Mouse (Mus musculus) midbrain, postnatal 0 days (tissue): ENCODE measurements at regions not wholly inside any gene's neighbourhood (a gene's known extent, or its start where the extent isn't known, plus 50 kb on each side); places are given as distances from the start of the nearest gene placed in this dataset.

Experiments used
- ATAC-seq: fragments of 200-750 bp; cut with Nextera tagmentation; 2 replicates; pipeline ENCODE4 v1.8.0; 2017; ENCODE audit warnings: moderate number of reproducible peaks, mild to moderate bottlenecking, moderate TSS enrichment, moderate library complexity; ENCODE audit not compliant: low FRiP score
- DNase-seq: peaks from one replicate; pipeline ENCODE4 v3.0.0-alpha.2; 2015; ENCODE audit warnings: low spot score
- H3K27ac ChIP-seq: fragments of 300-500 bp; sonication (generic); 2 replicates; pipeline ENCODE4 v1.5.1; 2014; ENCODE audit warnings: low read depth, mild to moderate bottlenecking, low read length, mixed read lengths
- H3K27me3 ChIP-seq: fragments of 300-500 bp; sonication (generic); 2 replicates; pipeline ENCODE4 v1.6.1; 2014; ENCODE audit warnings: low read length, control low read depth, mixed read lengths; ENCODE audit not compliant: insufficient read depth
- H3K36me3 ChIP-seq: fragments of 300-500 bp; sonication (generic); 2 replicates; pipeline ENCODE4 v1.6.1; 2014; ENCODE audit warnings: low read length, control low read depth, mixed read lengths; ENCODE audit not compliant: insufficient read depth
- H3K4me1 ChIP-seq: fragments of 300-500 bp; sonication (generic); 2 replicates; pipeline ENCODE4 v1.6.1; 2014; ENCODE audit warnings: mild to moderate bottlenecking, control low read depth, antibody characterized with exemption, low read length, mixed read lengths; ENCODE audit not compliant: insufficient read depth
- H3K4me2 ChIP-seq: fragments of 300-500 bp; sonication (generic); 2 replicates; pipeline ENCODE4 v1.6.1; 2014; ENCODE audit warnings: low read depth, mild to moderate bottlenecking, low read length, mixed read lengths; ENCODE audit not compliant: poor library complexity, severe bottlenecking
- H3K4me3 ChIP-seq: fragments of 300-500 bp; sonication (generic); 2 replicates; pipeline ENCODE4 v1.5.1; 2014; ENCODE audit warnings: low read depth, mild to moderate bottlenecking, low read length, moderate library complexity
- H3K9ac ChIP-seq: fragments of 300-500 bp; sonication (generic); replicated peaks from 2 replicates; pipeline ENCODE4 v1.6.1; 2014; ENCODE audit warnings: mild to moderate bottlenecking, low read length, moderate library complexity, mixed read lengths; ENCODE audit not compliant: poor library complexity, severe bottlenecking
- H3K9me3 ChIP-seq: fragments of 300-500 bp; sonication (generic); 2 replicates; pipeline ENCODE4 v1.6.1; 2016; ENCODE audit warnings: low read length, control low read depth
- CTCF ChIP-seq: IDR thresholded peaks from 2 replicates; pipeline ENCODE4 v1.5.1; 2016; ENCODE audit warnings: antibody characterized with exemption, mild to moderate bottlenecking
- WGBS: fragments of 180-500 bp; shearing (Covaris S2); extraction: QIAGEN DNeasy Blood & Tissue Kit; methylation state at CpG from one replicate; pipeline ENCODE4 v1.1.7; 2014; 5-methylcytosine and 5-hydroxymethylcytosine counted together

DNA sequence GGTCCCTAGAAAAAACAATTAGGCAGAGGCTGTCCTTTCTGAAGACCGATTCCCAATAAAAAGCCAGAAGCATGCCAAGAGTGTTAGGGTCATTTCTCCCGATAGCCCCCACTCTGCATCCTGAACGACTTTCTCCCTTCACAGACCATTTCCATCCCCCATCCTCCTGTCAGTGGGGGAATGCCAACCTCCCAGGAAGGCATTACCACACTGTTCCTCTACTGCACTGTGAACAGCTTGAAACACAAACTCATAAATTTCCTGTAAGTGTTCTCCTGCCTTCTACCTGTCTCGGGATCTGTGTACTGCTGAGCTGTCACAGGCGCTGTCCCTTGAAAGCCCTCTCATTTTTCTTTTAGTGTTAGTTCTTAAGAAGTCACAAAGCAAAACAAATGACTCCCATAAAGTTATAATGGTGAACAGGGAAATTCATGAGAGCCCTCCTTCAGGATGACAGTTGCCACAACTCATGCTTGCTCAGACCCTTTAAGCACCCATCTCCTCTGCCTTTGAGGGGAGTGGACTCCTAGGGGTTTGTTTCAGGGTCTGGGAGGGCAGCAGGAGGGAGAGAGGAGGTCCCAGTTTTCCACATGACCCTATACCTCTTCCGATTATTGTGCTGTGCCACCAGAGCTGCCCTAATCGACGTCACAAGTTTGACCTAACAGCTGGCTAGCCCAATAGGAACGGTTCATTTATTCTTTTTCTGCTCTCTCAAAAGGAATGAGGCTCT, 139.9 kb downstream of the Rchy1 start:
- no peak overlapping the region for H3K27ac ChIP-seq
- no peak overlapping the region for H3K4me3 ChIP-seq
- no peak overlapping the region for H3K4me2 ChIP-seq
- H3K36me3 ChIP-seq = no peaks in the 10 kb centered on the region
- DNase-seq (no peak), ATAC-seq (no peak)
- WGBS = 72% methylated on average over 9 of the region's 9 CpGs
- H3K27me3 ChIP-seq = no peaks in the 10 kb centered on the region
- H3K9me3 ChIP-seq = no peaks in the 10 kb centered on the region
- H3K4me1 ChIP-seq = peaks cover 1% of the 10 kb centered on the region; the same call in 1 of the 2 replicates
- TF ChIP-seq CTCF = no peak
- H3K9ac ChIP-seq = no peak overlapping the region

DNA sequence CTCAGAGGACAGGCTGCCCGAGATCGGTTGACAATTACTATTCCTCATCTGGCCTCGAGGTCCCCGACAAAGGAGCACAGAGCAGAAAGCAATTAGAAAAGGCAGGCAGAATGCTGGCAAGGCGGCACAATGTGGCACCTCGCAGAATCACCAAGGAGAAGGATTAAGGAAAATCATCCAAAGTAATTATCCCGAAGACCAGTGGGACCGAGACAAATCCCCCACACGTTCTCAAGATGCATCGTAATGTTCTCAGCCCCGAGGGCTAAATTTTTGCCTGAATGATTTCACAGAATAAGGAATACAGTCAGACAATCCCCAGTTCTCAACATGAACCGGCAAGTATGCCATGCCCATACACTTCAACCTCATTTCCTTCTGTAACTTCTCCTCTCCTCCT, 144.1 kb downstream of the Rchy1 start:
- Histone ChIP-seq H3K4me2 (peak overlapping the region; percentile 25; the same call in 1 of the 2 replicates), H3K4me1 (peaks cover 2% of the 10 kb centered on the region; the same call in 1 of the 2 replicates), H3K9ac (0 out of 2 replicates have a peak overlapping the region, but pooled peaks have one; percentile 33), H3K27ac (peak overlapping the region; percentile 26), H3K4me3 (no peak overlapping the region), H3K36me3 (no peaks in the 10 kb centered on the region), H3K27me3 (no peaks in the 10 kb centered on the region), H3K9me3 (no peaks in the 10 kb centered on the region)
- DNase-seq (peak; percentile 75), ATAC-seq (peak; percentile 44; the same call in 1 of the 2 replicates)
- TF ChIP-seq CTCF = no peak
- 15% methylated on average over 12 of the region's 12 CpGs for WGBS

DNA sequence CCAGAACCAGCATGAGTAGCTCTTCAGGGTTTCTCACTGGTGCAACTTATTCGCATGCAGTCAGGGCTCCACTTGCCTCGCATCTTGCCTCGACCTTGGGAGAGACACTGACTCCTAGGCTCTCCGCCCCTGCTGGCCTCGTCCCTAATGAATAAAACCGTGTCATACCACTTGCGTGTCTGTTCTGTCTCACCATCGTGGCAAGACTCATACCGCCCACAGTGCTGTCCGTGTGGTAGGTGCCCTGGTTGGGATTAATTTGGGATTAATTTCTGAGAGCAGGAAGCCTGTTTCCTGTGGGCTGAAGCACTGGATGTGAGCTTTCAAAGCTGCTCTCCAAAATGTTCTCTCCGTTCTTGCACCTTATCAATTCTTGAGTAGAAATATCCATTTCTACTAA, 144.7 kb downstream of the Rchy1 start:
- ATAC-seq (peak; percentile 16; the same call in 1 of the 2 replicates), DNase-seq (no peak)
- Histone ChIP-seq H3K9me3 (no peaks in the 10 kb centered on the region), H3K36me3 (no peaks in the 10 kb centered on the region), H3K4me1 (peaks cover 2% of the 10 kb centered on the region; the same call in 1 of the 2 replicates), H3K27ac (peak overlapping the region; percentile 26; the same call in 1 of the 2 replicates), H3K4me3 (no peak overlapping the region), H3K27me3 (no peaks in the 10 kb centered on the region), H3K9ac (no peak overlapping the region), H3K4me2 (no peak overlapping the region)
- no peak for TF ChIP-seq CTCF
- 48% methylated on average over 11 of the region's 11 CpGs for WGBS

DNA sequence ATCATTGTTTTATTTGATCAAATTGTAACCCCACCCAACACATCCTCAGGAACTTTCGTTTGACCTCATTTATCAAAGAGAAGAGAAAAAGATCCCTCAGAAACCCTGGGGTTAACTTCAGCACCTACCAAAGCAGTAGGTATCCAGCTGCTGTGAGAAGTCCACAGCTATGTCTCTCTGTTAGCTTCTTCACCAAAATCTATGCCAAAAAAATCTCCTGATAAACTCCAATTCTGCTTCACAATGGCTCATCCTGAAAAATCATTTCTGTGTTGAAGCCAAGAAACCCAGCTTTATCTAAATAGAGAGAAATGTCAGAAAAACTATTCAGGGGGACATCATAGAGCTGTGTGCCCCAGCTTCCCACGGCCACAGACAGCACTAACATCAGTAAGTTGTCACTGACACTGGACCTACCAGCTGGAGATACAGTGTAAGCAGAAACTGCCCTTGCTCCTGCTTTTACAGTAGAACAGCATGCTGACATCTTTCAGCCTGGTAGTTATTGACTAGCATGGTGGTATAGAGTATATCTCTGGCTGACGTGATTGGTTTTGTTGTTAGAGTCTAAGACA, 146.4 kb downstream of the Rchy1 start:
- Histone ChIP-seq H3K9ac (no peak overlapping the region), H3K4me2 (no peak overlapping the region), H3K27me3 (no peaks in the 10 kb centered on the region), H3K4me1 (peaks cover 2% of the 10 kb centered on the region; the same call in 1 of the 2 replicates), H3K36me3 (no peaks in the 10 kb centered on the region), H3K9me3 (no peaks in the 10 kb centered on the region), H3K27ac (no peak overlapping the region), H3K4me3 (no peak overlapping the region)
- 89% methylated on average over 3 of the region's 3 CpGs for WGBS
- no peak for ATAC-seq
- no peak for DNase-seq
- no peak for TF ChIP-seq CTCF

DNA sequence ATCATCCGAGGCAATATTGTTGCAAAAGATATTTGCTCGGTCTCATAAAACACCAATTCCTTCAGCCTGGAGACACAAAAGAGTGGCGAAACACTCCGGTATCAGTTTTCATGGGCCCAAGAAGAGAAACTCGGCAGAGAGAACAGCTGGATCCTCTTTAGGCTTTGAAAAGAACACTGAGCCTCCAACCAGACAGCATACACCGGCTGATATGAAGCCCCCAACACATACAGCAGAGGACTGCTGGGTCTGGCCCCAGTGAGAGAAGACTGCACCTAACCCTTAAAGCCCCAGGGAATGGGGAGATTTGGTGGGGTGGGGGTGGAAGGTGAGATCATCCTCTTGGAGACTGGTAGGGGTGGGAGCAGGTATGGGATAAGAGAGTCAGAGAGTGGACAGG, 147.9 kb downstream of the Rchy1 start:
- H3K36me3 ChIP-seq = no peaks in the 10 kb centered on the region
- no peak for ATAC-seq
- no peak overlapping the region for H3K4me3 ChIP-seq
- H3K27me3 ChIP-seq = no peaks in the 10 kb centered on the region
- H3K4me2 ChIP-seq = no peak overlapping the region
- H3K27ac ChIP-seq = no peak overlapping the region
- H3K9me3 ChIP-seq = no peaks in the 10 kb centered on the region
- no peak for TF ChIP-seq CTCF
- no peak for DNase-seq
- WGBS = 81% methylated on average over 6 of the region's 6 CpGs
- H3K9ac ChIP-seq = no peak overlapping the region
- H3K4me1 ChIP-seq = peaks cover 2% of the 10 kb centered on the region; the same call in 1 of the 2 replicates

DNA sequence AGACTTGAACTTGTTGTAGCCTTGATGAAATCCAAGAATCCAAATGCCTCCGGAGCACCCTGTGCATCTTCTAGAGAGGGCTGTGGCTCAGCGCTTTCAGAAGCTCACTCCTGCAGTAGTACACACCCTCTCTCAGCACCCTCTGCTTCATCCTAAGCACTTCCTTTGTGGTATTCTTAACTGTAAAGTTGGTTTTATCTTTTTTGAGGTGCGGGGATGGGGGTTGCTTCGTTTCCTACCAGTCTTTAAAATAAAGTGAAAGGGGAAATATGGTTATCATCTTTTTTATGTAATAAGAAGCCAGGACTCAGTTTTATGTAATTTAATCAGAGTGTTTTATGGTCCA, 148.5 kb downstream of the Rchy1 start:
- Histone ChIP-seq H3K9me3 (no peaks in the 10 kb centered on the region), H3K27ac (no peak overlapping the region), H3K36me3 (no peaks in the 10 kb centered on the region), H3K9ac (no peak overlapping the region), H3K4me1 (peaks cover 2% of the 10 kb centered on the region; the same call in 1 of the 2 replicates), H3K27me3 (no peaks in the 10 kb centered on the region), H3K4me3 (no peak overlapping the region), H3K4me2 (no peak overlapping the region)
- WGBS = 87% methylated on average over 4 of the region's 4 CpGs
- DNase-seq (no peak), ATAC-seq (no peak)
- TF ChIP-seq CTCF = no peak
